ENCODE assay signal across 17 mouse cellular contexts in genomic region chr4:103512901-103513300, GRCm38 (mm10).
"Had no signal": no experiment of that assay in that cellular context is flagged by ENCODE, and none has a peak within 500 bp of the region (broad histone marks: within the 10 kb centered on the region; RNA-seq: fewer than 3 reads in every experiment).

No protein-coding gene starts in this region.

- H3K4me3 ChIP-seq: kidney, embryonic 15.5 days; liver, embryonic 13.5 days; megakaryocyte, embryonic 14.5 days; midbrain, embryonic 10.5 days; midbrain, embryonic 13.5 days; neural tube, embryonic 12.5 days; neural tube, embryonic 15.5 days had no signal

- H3K27me3 ChIP-seq: kidney, embryonic 15.5 days; liver, embryonic 13.5 days; megakaryocyte, embryonic 14.5 days; midbrain, embryonic 13.5 days; neural tube, embryonic 12.5 days; neural tube, embryonic 15.5 days had no signal

- DNase-seq: kidney, adult 8-10 months; kidney, postnatal 10 days; liver, embryonic 13.5 days; lung, adult 2 months; right cerebral cortex, adult 18-20 months; right cerebral cortex, postnatal 14 days; right cerebral cortex, postnatal 4 days; thymus, postnatal 25 days had no signal

- H3K4me2 ChIP-seq: kidney, embryonic 15.5 days; liver, embryonic 13.5 days; midbrain, embryonic 13.5 days; neural tube, embryonic 12.5 days; neural tube, embryonic 15.5 days had no signal

- H3K4me1 ChIP-seq: kidney, embryonic 15.5 days; liver, embryonic 13.5 days; megakaryocyte, embryonic 14.5 days; midbrain, embryonic 10.5 days; midbrain, embryonic 13.5 days; neural tube, embryonic 12.5 days; neural tube, embryonic 15.5 days had no signal

- ATAC-seq: intestine, postnatal 0 days; lung, postnatal 0 days; midbrain, embryonic 13.5 days had no signal

- H3K27ac ChIP-seq: kidney, embryonic 15.5 days; liver, embryonic 13.5 days; midbrain, embryonic 10.5 days; midbrain, embryonic 13.5 days; neural tube, embryonic 12.5 days; neural tube, embryonic 15.5 days; stomach, postnatal 0 days had no signal

- H3K9ac ChIP-seq: kidney, embryonic 15.5 days; liver, embryonic 13.5 days; midbrain, embryonic 13.5 days; neural tube, embryonic 12.5 days; neural tube, embryonic 15.5 days had no signal

- H3K36me3 ChIP-seq: kidney, embryonic 15.5 days; liver, embryonic 13.5 days; midbrain, embryonic 10.5 days; midbrain, embryonic 13.5 days; neural tube, embryonic 12.5 days; neural tube, embryonic 15.5 days had no signal

- H3K9me3 ChIP-seq: kidney, embryonic 15.5 days; liver, embryonic 13.5 days; midbrain, embryonic 10.5 days; midbrain, embryonic 13.5 days; neural tube, embryonic 12.5 days; neural tube, embryonic 15.5 days had no signal
